Mouse (Mus musculus): Measurements from ENCODE around the gene Hoxd3. TPM values are rescaled to one million over a fixed set of nuclear protein-coding genes. Genes with fewer than 3 reads are reported as not detected.

Hoxd3 gene
- total RNA-seq (2021), result not detected

GRCm38 (mm10) chr2:74711721-74712621, at the start of gene Hoxd3, which contains the start of gene Hoxd4:
TSS of gene Hoxd3 (plus strand) at chr2:74711927.
TSS of gene Hoxd4 (plus strand) at chr2:74711929.
- peak in 1 of 2 experiments; percentile 52 for DNase-seq
- intact Hi-C loops (cut with DNase I), result no loop called here

GRCm38 (mm10) chr2:74663291-74663925, 48.3 kb upstream of the Hoxd3 start:
- DNase-seq, result peak in 1 of 2 experiments; percentile 61
- intact Hi-C loops (cut with DNase I), result loop anchor here (1.0 to 5.0 kb wide), 3 partner anchors 363 to 696 kb away; no protein-coding TSS in a partner anchor

- intact Hi-C loops (cut with DNase I), result no loop called here
- no peak for DNase-seq
Measured at GRCm38 (mm10) chr2:74666411-74666810, 45.3 kb upstream of the Hoxd3 start.

GRCm38 (mm10) chr2:74667191-74667841, 44.4 kb upstream of the Hoxd3 start:
- DNase-seq, result peak in 1 of 2 experiments; percentile 34

GRCm38 (mm10) chr2:74667842-74668357, 43.8 kb upstream of the Hoxd3 start, which contains the start of gene Hoxd13:
TSS of gene Hoxd13 (plus strand) at chr2:74668310.
- DNase-seq, result no peak
- intact Hi-C loops (cut with DNase I), result no loop called here

More at GRCm38 (mm10) chr2:74667191-74667841, 44.4 kb upstream of the Hoxd3 start:
- intact Hi-C loops (cut with DNase I), result no loop called here

GRCm38 (mm10) chr2:74668370-74669229, 43.1 kb upstream of the Hoxd3 start:
- intact Hi-C loops (cut with DNase I), result no loop called here
- peak; percentile 40 for DNase-seq

- intact Hi-C loops (cut with DNase I), result no loop called here
Measured at GRCm38 (mm10) chr2:74669230-74669578, 42.5 kb upstream of the Hoxd3 start.

GRCm38 (mm10) chr2:74669650-74670235, 42.0 kb upstream of the Hoxd3 start:
- intact Hi-C loops (cut with DNase I), result loop anchor here (5.0 kb wide), 1 partner anchor 1097 kb away; no protein-coding TSS in a partner anchor
- peak in 1 of 2 experiments; percentile 32 for DNase-seq

More at GRCm38 (mm10) chr2:74669230-74669578, 42.5 kb upstream of the Hoxd3 start:
- DNase-seq, result no peak

- intact Hi-C loops (cut with DNase I), result loop anchor here (5.0 kb wide), 1 partner anchor 1098 kb away; no protein-coding TSS in a partner anchor
- DNase-seq, result no peak
Measured at GRCm38 (mm10) chr2:74670632-74671188, 41.0 kb upstream of the Hoxd3 start.

GRCm38 (mm10) chr2:74671847-74672246, 39.9 kb upstream of the Hoxd3 start:
- DNase-seq, result no peak
- intact Hi-C loops (cut with DNase I), result loop anchor here (5.0 kb wide), 1 partner anchor 1100 kb away; no protein-coding TSS in a partner anchor

- peak; percentile 50 to 69 for DNase-seq
- intact Hi-C loops (cut with DNase I), result loop anchor here (5.0 kb wide), 1 partner anchor 1100 kb away; no protein-coding TSS in a partner anchor
Measured at GRCm38 (mm10) chr2:74672481-74673362, 39.0 kb upstream of the Hoxd3 start.

- no peak for DNase-seq
- intact Hi-C loops (cut with DNase I), result loop anchor here (5.0 kb wide), 1 partner anchor 1102 kb away; no protein-coding TSS in a partner anchor
Measured at GRCm38 (mm10) chr2:74673835-74674425, 37.8 kb upstream of the Hoxd3 start.

- no peak for DNase-seq
- intact Hi-C loops (cut with DNase I), result loop anchor here (5.0 kb wide), 1 partner anchor 1103 kb away; no protein-coding TSS in a partner anchor
Measured at GRCm38 (mm10) chr2:74674881-74675665, 36.7 kb upstream of the Hoxd3 start, which contains the start of gene Hoxd12. TSS of gene Hoxd12 (plus strand) at chr2:74675013.

GRCm38 (mm10) chr2:74675666-74676282, 36.0 kb upstream of the Hoxd3 start:
- intact Hi-C loops (cut with DNase I), result no loop called here
- DNase-seq, result no peak

GRCm38 (mm10) chr2:74676376-74677052, 35.2 kb upstream of the Hoxd3 start:
- no peak for DNase-seq
- intact Hi-C loops (cut with DNase I), result no loop called here

All from heart, postnatal 10 days (tissue).